Mouse (Mus musculus): ENCODE results near the gene Gadl1.

GRCm38 (mm10) chr9:116076163-116076562 is 166.9 kb downstream of the Gadl1 start:
- TF ChIP-seq GATA1 (IDR thresholded peaks at IDR 0.05; ENCODE audit: borderline replicate concordance, low read length) (no peak), FLI1 (IDR thresholded peaks at IDR 0.05; ENCODE audit: low read length) (no peak)
